In genomic region chr5:90474369-90474768, GRCm38 (mm10) we compare ENCODE assay signal across 17 mouse cellular contexts. TPM values are rescaled to one million over a fixed set of nuclear protein-coding genes. Genes with fewer than 3 reads are reported as not detected.
"Had no signal": no experiment of that assay in that cellular context is flagged by ENCODE, and none has a peak within 500 bp of the region (broad histone marks: within the 10 kb centered on the region; RNA-seq: fewer than 3 reads in every experiment).

No protein-coding gene starts in this region.

- H3K4me2 ChIP-seq: intestine, embryonic 15.5 days; kidney, embryonic 15.5 days; midbrain, embryonic 15.5 days; neural tube, embryonic 13.5 days had no signal

- H3K27me3 ChIP-seq: intestine, embryonic 15.5 days; kidney, embryonic 15.5 days; midbrain, embryonic 15.5 days; neural tube, embryonic 13.5 days had no signal

- DNase-seq: kidney, adult 2 months; lung, adult 18-20 months; retina, postnatal 1 day; right cerebral cortex, postnatal 4 days; thymus, postnatal 36 days had no signal

- H3K4me3 ChIP-seq: intestine, embryonic 15.5 days; kidney, embryonic 15.5 days; limb, embryonic 10.5 days; midbrain, embryonic 10.5 days; midbrain, embryonic 15.5 days; neural tube, embryonic 13.5 days had no signal

- H3K9ac ChIP-seq: intestine, embryonic 15.5 days; kidney, embryonic 15.5 days; midbrain, embryonic 15.5 days; neural tube, embryonic 13.5 days had no signal

- H3K27ac ChIP-seq: intestine, embryonic 15.5 days; kidney, embryonic 15.5 days; limb, embryonic 10.5 days; midbrain, embryonic 10.5 days; midbrain, embryonic 15.5 days; neural tube, embryonic 13.5 days had no signal

- H3K4me1 ChIP-seq: intestine, embryonic 15.5 days; kidney, embryonic 15.5 days; midbrain, embryonic 10.5 days; midbrain, embryonic 15.5 days; neural tube, embryonic 13.5 days had no signal

- ATAC-seq: intestine, embryonic 15.5 days; midbrain, embryonic 15.5 days had no signal

- H3K36me3 ChIP-seq: intestine, embryonic 15.5 days; kidney, embryonic 15.5 days; limb, embryonic 10.5 days; midbrain, embryonic 10.5 days; midbrain, embryonic 15.5 days; neural tube, embryonic 13.5 days had no signal

- H3K9me3 ChIP-seq: intestine, embryonic 15.5 days; kidney, embryonic 15.5 days; limb, embryonic 10.5 days; midbrain, embryonic 10.5 days; midbrain, embryonic 15.5 days; neural tube, embryonic 13.5 days had no signal

RNA-seq across cellular contexts. Expression of gene Alb, which starts 13.7 kb away (rescaled TPM):
- total RNA-seq: layer of hippocampus, postnatal 14 days; left cerebral cortex, adult 18-20 months had no signal
- polyA plus RNA-seq: limb, embryonic 10.5 days; midbrain, embryonic 10.5 days had no signal

RNA-seq across cellular contexts. Expression of gene Afp, which starts 16.2 kb away (rescaled TPM):
- total RNA-seq: layer of hippocampus, postnatal 14 days; left cerebral cortex, adult 18-20 months; left cerebral cortex, postnatal 14 days had no signal

RNA-seq across cellular contexts. Expression of gene Afm, which starts 44.4 kb away (rescaled TPM):
- total RNA-seq: layer of hippocampus, postnatal 14 days; left cerebral cortex, adult 18-20 months; left cerebral cortex, postnatal 14 days had no signal
- polyA plus RNA-seq: limb, embryonic 10.5 days; limb, embryonic 14.5 days; lung, embryonic 16.5 days; midbrain, embryonic 10.5 days; midbrain, embryonic 15.5 days; neural tube, embryonic 13.5 days; thymus, postnatal 0 days had no signal
